Comparison of ENCODE assay signal across 8 mouse cellular contexts in the genomic region with DNA sequence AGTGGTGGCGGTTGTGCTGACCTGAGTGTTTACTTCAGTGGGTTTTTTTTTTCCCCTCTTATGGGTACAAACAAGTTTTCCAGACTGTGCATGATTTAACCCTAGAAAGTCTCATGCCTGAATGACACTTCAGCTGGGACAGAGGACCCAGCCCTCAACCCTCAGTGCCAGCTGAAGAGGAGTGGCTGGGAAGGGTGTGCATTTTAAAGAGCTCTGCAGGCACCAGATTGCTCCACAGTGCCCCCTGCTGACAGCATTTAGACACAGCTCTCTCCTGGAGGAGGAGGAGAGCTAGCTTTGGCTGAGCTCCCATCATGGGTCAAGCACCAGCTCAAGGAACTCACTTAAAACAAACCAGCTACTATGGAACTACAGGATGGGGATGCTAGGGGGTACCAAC. TPM values are rescaled to one million over a fixed set of nuclear protein-coding genes. Genes with fewer than 3 reads are reported as not detected.
DNase-seq lines count a peak whose midpoint lies in the region; ATAC-seq and TF ChIP-seq lines count a peak whose summit lies in the region.

No protein-coding gene starts in this region.

- H3K4me1 ChIP-seq in cerebellum, adult 2 months (ENCODE audit: control insufficient read depth, insufficient read depth, low read length): peaks cover 32% of the 10 kb centered on the region
- H3K4me1 ChIP-seq in forebrain, postnatal 0 days (ENCODE audit: insufficient read depth): peaks cover 18% of the 10 kb centered on the region
- H3K4me1 ChIP-seq in hindbrain, embryonic 10.5 days (replicated peaks): peaks cover 86% of the 10 kb centered on the region

- H3K9ac ChIP-seq in forebrain, postnatal 0 days: no peak overlapping the region

- no peak; the same call in 1 of the 2 replicates for TF ChIP-seq POLR2A in cerebellum, adult 2 months (IDR thresholded peaks at IDR 0.05; ENCODE audit: borderline replicate concordance, insufficient read depth, low read length)

- 34% methylated on average over 1 of the region's 1 CpGs for WGBS in cerebellum, adult 2 months
- 56% methylated on average over 1 of the region's 1 CpGs for WGBS in forebrain, postnatal 0 days
- WGBS in hindbrain, embryonic 10.5 days: 54% methylated on average over 1 of the region's 1 CpGs

- peak; percentile 52; the same call in 1 of the 2 replicates for ATAC-seq in forebrain, postnatal 0 days

- no peaks in the 10 kb centered on the region for H3K36me3 ChIP-seq in forebrain, postnatal 0 days (ENCODE audit: insufficient read depth)
- H3K36me3 ChIP-seq in hindbrain, embryonic 10.5 days: no peaks in the 10 kb centered on the region

- TF ChIP-seq CTCF in cerebellum, adult 2 months (IDR thresholded peaks at IDR 0.05; ENCODE audit: borderline replicate concordance, insufficient read depth, low read depth, low read length): peak; percentile 93
- peak; percentile 89 for TF ChIP-seq CTCF in forebrain, postnatal 0 days (IDR thresholded peaks at IDR 0.05; ENCODE audit: low read depth)

- peak overlapping the region; percentile 58 for H3K4me3 ChIP-seq in cerebellum, adult 2 months (replicated peaks; ENCODE audit: insufficient read depth, low read depth, low read length)
- no peak overlapping the region for H3K4me3 ChIP-seq in forebrain, postnatal 0 days (ENCODE audit: low read depth, low read length)
- H3K4me3 ChIP-seq in hindbrain, embryonic 10.5 days: peak overlapping the region; percentile 74; the same call in 1 of the 2 replicates

- peak; percentile 78 for DNase-seq in MN1 (ENCODE audit: low spot score)
- peak; percentile 93 to 96 for DNase-seq in cerebellum, adult 2 months
- peak; percentile 92 for DNase-seq in forebrain, postnatal 0 days
- peak; percentile 90 for DNase-seq in hindbrain, embryonic 10.5 days (ENCODE audit: low spot score)
- DNase-seq in layer of hippocampus, postnatal 14 days (ENCODE audit: low spot score in 2 of 2): peak; percentile 90 to 92
- DNase-seq in lung, postnatal 10 days: peak; percentile 95
- peak; percentile 89 for DNase-seq in ovary, postnatal 14 days (ENCODE audit: low spot score)
- peak; percentile 94 for DNase-seq in thymus, postnatal 14 days

- peak overlapping the region; percentile 18 for H3K4me2 ChIP-seq in forebrain, postnatal 0 days (ENCODE audit: low read depth)

- H3K9me3 ChIP-seq in forebrain, postnatal 0 days (ENCODE audit: low read length): no peaks in the 10 kb centered on the region
- no peaks in the 10 kb centered on the region for H3K9me3 ChIP-seq in hindbrain, embryonic 10.5 days

- peak overlapping the region; percentile 69; the same call in 1 of the 2 replicates for H3K27ac ChIP-seq in cerebellum, adult 2 months (ENCODE audit: insufficient read depth, low read length)
- H3K27ac ChIP-seq in forebrain, postnatal 0 days (ENCODE audit: low read depth, low read length): no peak overlapping the region
- peak overlapping the region; percentile 85 for H3K27ac ChIP-seq in hindbrain, embryonic 10.5 days

- no peaks in the 10 kb centered on the region for H3K27me3 ChIP-seq in cerebellum, adult 2 months (ENCODE audit: control insufficient read depth, insufficient read depth, low read length)
- no peaks in the 10 kb centered on the region for H3K27me3 ChIP-seq in forebrain, postnatal 0 days (ENCODE audit: insufficient read depth, low read length)
- no peaks in the 10 kb centered on the region for H3K27me3 ChIP-seq in hindbrain, embryonic 10.5 days (ENCODE audit: insufficient read depth, poor library complexity, severe bottlenecking)

RNA-seq across cellular contexts. Expression of gene Fam53b, which starts 2.8 kb away (rescaled TPM):
- 37.3 and 37.8 TPM in 2 replicates for polyA plus RNA-seq in cerebellum, adult 2 months (2012; rRNA removed)
- 5.6 and 15.4 TPM in 2 replicates for total RNA-seq in forebrain, postnatal 0 days (2014; rRNA removed)
- polyA plus RNA-seq in forebrain, postnatal 0 days (2015; fragmentation: Nextera tagmentation; extraction: Ambion mirVana): 5.6 and 5.8 TPM in 2 replicates
- polyA plus RNA-seq in hindbrain, embryonic 10.5 days (2016; fragmentation: Nextera tagmentation; extraction: Ambion mirVana): 25.5 and 27.7 TPM in 2 replicates
- total RNA-seq in layer of hippocampus, postnatal 14 days (2021): 10 to 100 TPM; 26.4 to 27.2 TPM

RNA-seq across cellular contexts. Expression of gene Eef1akmt2, which starts 41.6 kb away (rescaled TPM):
- 44.7 and 46.3 TPM in 2 replicates for polyA plus RNA-seq in cerebellum, adult 2 months (2012; rRNA removed)
- 86.1 and 101 TPM in 2 replicates for total RNA-seq in forebrain, postnatal 0 days (2014; rRNA removed)
- polyA plus RNA-seq in forebrain, postnatal 0 days (2015; fragmentation: Nextera tagmentation; extraction: Ambion mirVana): 77.3 and 85.9 TPM in 2 replicates
- polyA plus RNA-seq in hindbrain, embryonic 10.5 days (2016; fragmentation: Nextera tagmentation; extraction: Ambion mirVana): 76.6 and 80.1 TPM in 2 replicates
- 10 to 100 TPM; 30.8 to 36.3 TPM for total RNA-seq in layer of hippocampus, postnatal 14 days (2021)

RNA-seq across cellular contexts. Expression of gene Abraxas2, which starts 48.1 kb away (rescaled TPM):
- 28.8 and 28.9 TPM in 2 replicates for polyA plus RNA-seq in cerebellum, adult 2 months (2012; rRNA removed)
- total RNA-seq in forebrain, postnatal 0 days (2014; rRNA removed): 36.8 and 38.2 TPM in 2 replicates
- polyA plus RNA-seq in forebrain, postnatal 0 days (2015; fragmentation: Nextera tagmentation; extraction: Ambion mirVana): 21.1 and 32.9 TPM in 2 replicates
- polyA plus RNA-seq in hindbrain, embryonic 10.5 days (2016; fragmentation: Nextera tagmentation; extraction: Ambion mirVana): 30.7 and 35.5 TPM in 2 replicates
- total RNA-seq in layer of hippocampus, postnatal 14 days (2021): 10 to 100 TPM; 26.4 to 29.6 TPM
